Mouse (Mus musculus): Measurements from ENCODE around the gene Cpsf3.

Cpsf3 gene

DNA sequence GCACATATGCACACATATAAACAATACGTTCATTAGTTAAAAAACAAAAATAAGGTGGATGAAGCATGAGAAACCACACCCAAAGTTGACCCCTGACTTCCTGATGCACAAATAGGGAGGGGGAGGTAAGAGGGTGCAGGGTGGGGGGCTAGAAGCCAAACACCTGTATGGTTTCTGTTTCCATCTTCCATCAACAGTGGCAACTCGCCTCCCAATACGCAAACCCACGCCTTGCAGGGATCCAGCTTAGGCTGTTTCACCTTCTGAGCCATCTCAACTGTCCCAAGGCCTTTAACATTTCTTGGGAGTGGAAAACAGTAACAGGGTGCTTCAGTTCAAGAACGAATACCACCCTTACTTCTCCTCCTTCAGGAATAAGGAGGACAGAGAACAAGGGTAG lies 52.0 kb downstream of the Cpsf3 start:
- DNase-seq = no peak

DNA sequence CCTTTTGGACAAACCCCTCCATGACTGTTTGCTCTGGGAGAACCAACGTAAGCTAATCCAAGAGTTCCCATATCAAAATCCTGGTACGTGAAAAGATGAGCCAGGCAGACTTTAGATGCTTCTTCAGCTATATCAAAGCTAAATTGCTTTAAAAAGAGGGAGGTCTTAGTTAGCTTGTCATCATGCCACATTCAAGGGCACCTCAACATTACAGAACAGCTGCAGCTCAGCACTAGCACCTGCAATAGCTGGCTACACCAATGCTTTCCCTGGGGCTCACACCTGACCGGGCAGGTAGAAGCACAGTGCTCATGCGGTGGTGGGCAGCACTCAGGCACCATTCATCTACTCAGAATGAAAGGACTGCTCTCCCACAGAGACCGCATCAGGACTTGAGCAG lies 55.5 kb downstream of the Cpsf3 start:
- DNase-seq = no peak

DNA sequence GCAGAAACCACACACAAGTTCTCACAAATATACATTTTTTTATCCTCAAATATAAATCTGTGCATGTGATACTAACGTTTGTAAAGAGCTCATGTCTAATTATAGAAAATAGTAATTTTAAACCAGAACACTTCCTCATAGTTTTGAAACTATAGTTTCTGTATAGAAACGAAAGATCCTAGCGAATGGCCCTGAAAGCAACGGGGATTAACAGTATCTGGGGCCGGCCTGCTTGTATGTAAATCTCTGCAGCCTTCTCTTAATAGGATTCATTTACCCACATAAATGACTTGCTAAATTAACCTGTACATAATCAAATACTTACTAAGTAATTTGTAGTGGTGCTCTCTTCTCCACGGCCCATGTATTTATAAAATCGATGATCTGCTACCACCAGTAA lies 61.8 kb downstream of the Cpsf3 start:
- DNase-seq = no peak

DNA sequence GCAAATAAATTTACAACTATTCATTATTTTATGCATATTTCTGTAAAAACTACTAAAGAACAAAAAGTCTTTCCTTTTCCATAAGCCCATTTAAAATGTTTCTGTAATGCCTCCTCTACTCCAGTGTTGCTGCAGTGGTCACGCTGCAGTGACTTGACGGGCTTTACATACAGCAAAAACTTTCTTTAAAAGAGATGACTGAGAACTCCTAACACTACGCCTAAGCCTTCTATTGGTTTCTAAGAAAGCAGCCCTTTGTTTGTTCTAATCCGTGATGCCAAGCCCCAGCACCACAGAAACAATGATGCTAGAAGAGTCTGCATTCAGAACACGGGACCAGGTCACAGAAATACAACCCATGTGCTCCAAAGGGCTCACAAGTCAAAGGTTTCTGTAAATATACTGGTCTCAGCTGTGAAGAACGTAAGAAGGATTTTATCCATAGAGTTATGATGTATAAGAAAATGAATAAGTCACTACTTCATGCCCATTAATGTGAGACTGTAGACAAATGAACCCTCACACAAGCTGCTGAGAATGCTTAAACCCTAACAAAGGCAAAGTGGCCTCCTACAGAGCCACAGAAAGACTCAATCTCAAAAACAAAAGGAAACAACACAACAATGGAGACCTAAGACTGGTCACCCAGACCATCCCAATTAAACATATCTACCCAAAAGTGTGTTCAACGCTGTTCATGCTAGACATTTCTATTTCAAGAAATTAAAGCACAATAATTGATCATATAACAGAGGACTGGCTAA lies 65.1 kb downstream of the Cpsf3 start:
- no peak for DNase-seq

DNA sequence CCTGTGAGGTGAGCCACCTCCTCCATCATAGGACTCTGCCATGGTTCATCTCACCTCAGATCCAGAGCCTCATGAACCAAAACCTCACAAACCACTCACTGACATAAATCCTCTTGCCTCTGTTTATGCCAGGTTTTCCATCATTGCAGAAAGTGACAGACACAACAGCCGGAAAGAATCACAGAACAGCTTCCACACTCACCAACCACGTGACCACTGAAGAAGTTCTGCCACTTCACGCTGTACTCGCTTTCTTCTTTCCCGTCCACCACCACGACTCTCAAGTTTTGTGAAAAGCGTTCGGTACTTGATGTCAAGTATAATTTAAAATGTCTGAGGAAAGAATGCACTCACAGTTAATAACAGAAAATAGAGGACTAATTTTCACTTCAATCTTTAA lies 68.5 kb downstream of the Cpsf3 start:
- no peak for DNase-seq

DNA sequence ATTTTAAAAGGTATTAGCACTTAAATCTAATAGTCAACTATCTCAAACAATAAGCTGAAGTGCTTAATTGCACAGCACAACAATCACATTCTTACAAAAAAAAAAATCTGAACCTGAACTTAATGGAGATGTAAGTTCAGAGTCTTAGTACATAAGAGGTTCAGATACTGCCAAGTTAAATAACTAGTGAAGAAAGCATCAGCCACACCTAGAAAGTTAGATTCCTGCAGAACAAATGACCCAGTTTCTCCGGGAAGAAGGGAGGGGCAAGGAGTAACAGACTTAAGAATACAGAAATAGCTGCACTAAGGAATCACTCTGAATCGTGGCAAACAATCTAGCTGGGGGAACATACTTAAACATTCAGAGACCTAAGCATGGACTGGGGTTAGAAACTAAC lies 77.5 kb downstream of the Cpsf3 start:
- no peak for DNase-seq

DNA sequence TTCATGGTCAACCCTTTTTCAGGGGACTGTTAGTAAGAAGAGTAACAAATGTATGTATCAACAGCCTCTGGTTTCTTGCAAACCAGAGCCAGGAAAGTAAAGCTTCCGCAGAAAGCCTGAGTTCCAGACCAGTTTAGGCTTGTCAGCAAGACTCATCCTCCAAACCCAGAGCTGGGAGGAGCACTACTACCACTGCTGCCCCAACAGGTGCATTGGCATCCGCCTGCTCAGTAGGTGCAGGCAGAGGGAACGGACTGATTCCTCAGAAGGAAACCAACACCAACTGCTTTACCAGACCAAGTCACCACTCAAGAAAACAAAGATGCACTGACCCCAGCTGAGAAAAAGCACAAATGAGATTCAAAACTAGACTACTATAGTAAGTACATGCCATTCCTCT lies 78.0 kb downstream of the Cpsf3 start:
- DNase-seq = no peak

Measured in cerebellum, postnatal 36 days (tissue).